Mouse (Mus musculus): ENCODE measurements around the gene Slc6a5.

Gene Slc6a5

DNA sequence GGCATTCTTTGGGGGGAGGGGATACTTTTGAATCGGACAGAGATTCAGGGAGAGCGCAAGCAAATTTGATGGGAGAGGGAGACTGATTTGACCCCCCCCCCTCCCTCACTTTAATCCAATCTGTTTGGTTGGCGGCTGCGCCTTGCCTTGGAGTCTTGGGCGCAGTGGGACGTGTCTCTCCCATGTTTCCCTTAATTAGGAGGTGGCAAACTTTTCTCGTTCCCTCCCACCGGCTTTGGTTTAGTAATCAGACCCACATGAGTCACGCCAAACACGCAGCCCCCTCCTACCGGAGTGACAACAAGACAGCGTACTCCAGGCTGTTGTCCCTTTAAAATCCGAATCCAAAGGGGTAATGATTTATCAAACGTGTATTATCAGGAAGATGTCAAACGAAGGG lies at the start of gene Slc6a5:
Gene Slc6a5 (plus strand): TSS at position 297 of the 400 bp plus-strand sequence.
- in situ Hi-C loops (cut with MboI, MseI) = loop anchor here (10.0 kb wide), 1 partner anchor 285 kb away; no protein-coding TSS in a partner anchor

DNA sequence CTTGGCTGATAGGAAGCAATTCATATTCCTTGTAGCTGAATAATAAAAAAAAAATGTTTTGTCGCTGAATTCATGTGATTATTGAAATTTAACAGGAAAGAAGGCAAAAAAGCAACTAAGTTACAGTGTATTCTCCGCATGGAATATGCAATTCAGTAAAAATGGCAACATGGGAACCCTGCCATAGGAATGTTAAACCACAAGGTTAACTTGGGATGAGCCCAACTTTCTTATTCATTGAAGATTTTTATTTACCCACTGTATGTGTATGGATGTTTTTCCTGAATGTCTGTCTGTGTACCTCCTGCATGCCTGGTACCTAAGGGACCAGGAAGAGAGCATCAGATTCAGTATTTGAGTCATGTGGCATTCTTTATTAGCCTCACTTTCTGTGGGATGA lies 48.8 kb upstream of the Slc6a5 start:
- in situ Hi-C loops (cut with MboI, MseI) = no loop called here

DNA sequence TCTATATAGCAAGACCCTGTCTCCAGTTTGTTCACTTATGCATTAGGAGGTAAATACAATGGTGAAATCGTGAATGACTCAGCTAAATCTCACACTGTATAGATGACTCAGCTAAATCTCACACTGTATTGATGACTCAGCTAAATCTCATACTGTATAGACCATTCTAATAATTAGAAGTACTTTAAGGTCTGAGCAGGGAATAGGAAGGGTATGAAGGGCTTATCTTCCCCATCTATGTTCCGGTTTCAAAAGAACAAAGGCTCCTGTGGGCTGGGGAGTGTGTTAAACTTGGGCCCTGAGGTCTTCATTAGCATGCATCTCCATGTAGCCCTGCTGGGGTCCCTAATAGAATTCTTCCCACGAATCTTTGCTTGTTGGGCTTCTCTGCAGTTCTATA lies 46.2 kb upstream of the Slc6a5 start:
- in situ Hi-C loops (cut with MboI, MseI) = no loop called here

GRCm38 (mm10) chr7:49869656-49870055 lies 40.3 kb upstream of the Slc6a5 start:
- in situ Hi-C loops (cut with MboI, MseI) = no loop called here

DNA sequence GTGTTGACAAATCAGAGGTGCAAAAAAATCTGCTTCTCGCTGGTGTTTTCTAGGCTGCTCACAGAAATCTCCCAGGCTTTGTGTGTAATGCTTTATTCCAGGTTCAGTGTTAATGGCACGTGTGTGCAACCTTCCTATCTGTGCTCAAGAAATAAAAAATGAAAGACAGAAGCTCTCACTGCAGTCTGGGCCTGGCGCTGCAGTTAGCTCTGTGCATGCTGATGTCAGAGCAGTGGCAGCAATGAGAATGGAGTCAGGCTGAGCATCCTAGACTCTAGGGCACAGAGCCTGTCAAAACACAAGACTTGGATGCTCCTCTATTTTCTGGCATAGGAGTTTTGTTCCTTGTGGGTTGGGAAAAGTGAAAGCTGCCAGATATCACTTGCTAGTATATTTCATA lies 39.7 kb upstream of the Slc6a5 start:
- in situ Hi-C loops (cut with MboI, MseI) = no loop called here

DNA sequence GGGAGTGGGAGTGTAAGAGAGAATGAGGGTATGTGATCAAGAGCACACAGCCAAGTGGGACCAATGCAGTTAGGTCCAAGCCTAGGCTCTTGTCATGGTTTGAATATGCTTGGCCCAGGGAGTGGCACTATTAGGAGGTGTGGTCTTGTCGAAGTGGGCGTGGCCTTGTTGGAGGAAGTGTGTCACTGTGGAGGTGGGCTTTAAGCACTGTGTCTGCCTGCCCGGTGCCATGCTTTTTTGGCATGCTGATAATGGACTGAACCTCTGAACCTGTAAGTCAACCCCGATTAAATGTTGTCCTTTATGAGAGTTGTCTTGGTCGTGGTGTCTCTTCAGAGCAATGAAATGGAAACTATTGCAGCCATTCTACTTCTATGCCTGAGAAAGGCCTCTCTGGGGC lies 32.6 kb upstream of the Slc6a5 start:
- in situ Hi-C loops (cut with MboI, MseI) = no loop called here

DNA sequence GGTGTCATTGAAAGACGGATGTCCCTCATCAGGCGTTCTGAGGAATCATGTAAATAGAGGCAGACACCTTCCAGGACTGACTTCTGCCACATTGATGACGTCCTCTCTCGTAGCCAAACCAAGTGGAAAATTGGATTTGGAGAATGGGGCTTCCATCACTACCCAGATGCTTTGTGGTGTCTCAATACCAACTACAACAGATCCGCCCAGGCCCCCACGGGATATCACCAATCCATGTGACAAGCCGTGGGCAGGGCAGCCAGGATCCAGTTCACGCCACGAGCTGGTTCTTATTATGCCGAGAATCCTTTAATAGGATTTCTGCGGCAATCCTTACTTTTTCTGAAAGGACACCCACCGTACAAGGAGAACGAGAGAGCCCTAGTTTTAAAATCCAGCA lies 30.9 kb upstream of the Slc6a5 start:
- in situ Hi-C loops (cut with MboI, MseI) = no loop called here

GRCm38 (mm10) chr7:49879998-49880707 lies 29.8 kb upstream of the Slc6a5 start:
- in situ Hi-C loops (cut with MboI, MseI) = no loop called here

- in situ Hi-C loops (cut with MboI, MseI) = no loop called here
Measured at GRCm38 (mm10) chr7:49882288-49882687, 27.7 kb upstream of the Slc6a5 start.

DNA sequence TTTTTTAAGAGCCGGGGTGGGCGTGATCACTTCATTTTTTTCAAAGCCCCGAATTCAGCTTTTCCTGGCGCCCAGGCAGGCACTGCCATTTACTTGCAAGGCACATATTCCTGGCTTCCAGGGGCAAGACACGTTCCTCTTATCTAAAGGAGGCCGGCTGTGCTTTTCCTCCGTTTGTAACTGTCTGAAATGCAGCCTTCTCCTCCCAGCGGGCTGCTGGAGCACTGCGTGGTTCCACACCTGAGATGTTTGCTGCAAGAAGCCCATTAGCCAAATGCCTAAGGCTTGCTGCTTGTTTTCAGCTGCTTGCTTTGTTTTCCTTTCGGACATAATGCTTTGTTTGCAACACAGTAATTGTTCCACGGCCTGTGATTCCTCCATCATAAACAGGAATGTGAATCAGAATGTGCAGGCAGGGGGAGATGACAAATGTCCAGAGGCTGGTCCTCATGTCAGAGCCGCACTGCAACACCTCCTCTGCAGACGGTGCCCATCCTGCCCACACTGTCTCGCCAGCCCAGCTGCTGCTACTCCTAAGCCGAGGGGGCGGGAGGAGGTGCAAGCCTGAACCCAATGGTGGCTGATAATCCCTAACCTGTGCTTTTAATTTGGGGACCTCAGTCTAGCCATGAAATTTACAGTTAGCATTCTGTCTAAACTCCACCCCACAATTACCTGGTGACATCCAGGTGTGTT lies 27.1 kb upstream of the Slc6a5 start:
- in situ Hi-C loops (cut with MboI, MseI) = no loop called here

DNA sequence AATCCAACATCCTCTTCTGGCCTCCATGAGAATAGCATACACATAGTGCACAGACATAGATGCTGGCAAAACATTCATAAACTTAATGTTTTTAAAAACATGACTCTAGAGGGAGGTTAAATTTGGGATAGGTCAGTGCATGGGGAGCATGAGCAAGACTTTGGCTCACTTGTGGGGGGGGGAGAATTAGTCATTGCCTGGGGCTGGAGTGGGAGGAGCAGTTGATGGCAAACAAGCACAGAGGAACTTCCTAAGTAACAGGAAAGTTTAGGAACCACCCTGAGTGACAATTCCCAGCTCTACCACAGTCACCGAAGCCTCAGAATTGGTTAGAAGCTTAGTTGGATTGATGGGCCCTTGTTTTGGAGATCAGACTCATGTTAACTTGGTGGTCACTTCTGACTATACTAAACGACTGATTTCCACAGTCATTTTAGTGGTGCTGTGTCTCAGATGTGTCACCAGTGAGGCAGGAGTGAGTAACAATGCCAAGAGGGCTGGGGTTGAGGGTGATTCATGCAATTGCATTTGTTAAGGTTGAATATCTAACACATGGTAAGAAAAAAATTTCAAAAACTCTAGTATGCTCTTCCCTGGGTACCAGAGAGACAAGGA lies 22.1 kb upstream of the Slc6a5 start:
- in situ Hi-C loops (cut with MboI, MseI) = no loop called here

- in situ Hi-C loops (cut with MboI, MseI) = no loop called here
Measured at GRCm38 (mm10) chr7:49894786-49895185, 15.2 kb upstream of the Slc6a5 start.

DNA sequence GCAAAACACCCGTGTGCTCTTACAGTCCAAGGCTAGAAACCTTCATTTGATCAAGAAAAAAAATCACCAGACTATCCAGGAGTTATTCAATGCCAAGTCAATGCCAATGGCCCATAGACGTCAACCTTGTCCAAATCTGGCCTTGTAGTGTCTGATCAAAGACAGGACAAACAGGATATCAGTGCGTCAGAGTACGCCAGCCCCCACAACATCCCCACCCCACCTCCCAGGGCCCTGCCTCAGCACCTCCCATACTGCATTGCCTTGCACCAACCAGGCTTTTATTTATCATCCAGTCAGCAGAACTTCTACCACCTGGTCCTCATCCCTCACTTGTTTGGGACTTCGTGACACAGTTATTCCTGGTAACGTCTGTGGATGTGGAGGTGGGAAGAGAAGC lies 14.7 kb upstream of the Slc6a5 start:
- in situ Hi-C loops (cut with MboI, MseI) = no loop called here

DNA sequence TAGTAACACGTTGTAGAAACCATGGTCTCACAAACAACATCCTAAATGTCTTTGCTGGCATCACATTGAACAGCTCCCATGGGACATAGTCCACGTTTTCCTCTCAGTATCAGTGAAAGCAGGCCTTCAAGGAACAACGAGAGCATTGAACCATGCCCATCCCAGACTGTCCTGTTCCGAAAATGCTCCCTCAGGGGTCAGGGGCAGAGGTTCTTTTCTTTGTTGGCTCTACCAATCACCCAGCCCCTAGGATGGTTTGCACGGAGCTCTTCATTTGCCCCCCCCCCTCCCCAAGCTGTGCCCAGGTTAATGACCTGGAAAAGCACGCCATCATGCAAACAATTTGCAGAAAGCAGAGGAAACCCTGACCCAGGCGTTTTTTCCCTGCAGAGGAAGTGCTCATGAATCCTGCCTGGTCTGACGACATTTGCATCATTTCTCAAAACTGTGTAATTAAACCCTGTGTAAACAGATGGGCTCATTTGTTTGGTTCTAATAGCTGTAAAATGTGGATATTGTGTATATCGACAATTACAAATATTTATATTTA lies 7.9 kb upstream of the Slc6a5 start:
- in situ Hi-C loops (cut with MboI, MseI) = no loop called here

GRCm38 (mm10) chr7:49907191-49908171 lies 2.5 kb upstream of the Slc6a5 start:
- in situ Hi-C loops (cut with MboI, MseI) = no loop called here

GRCm38 (mm10) chr7:49908181-49908855 lies 1.6 kb upstream of the Slc6a5 start:
- in situ Hi-C loops (cut with MboI, MseI) = no loop called here

GRCm38 (mm10) chr7:49908990-49909411 lies 945 bp upstream of the Slc6a5 start:
- in situ Hi-C loops (cut with MboI, MseI) = no loop called here

DNA sequence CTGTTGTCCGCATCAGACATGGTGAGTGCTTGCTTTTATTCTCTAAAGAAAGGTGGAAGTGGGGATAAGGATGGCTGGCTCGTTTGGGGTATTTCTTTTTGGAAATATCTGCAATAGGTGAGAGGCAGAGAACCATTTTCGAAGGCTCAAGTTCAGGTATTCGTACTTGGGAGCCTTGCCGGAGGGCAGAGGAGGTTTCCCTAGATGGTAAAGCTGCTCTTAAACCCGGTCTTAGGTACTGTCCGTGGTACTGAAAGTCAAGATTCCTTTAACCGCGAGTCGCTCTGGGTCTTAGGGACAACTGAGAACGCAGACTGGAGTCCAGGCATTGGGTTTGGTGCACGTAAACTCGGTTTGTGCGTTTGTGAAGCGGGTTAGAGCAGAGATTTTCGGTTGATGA lies 415 bp downstream of the Slc6a5 start:
- in situ Hi-C loops (cut with MboI, MseI) = loop anchor here (10.0 kb wide), 1 partner anchor 286 kb away; no protein-coding TSS in a partner anchor

GRCm38 (mm10) chr7:49911147-49911946 lies 1.4 kb downstream of the Slc6a5 start:
- in situ Hi-C loops (cut with MboI, MseI) = loop anchor here (10.0 kb wide), 1 partner anchor 287 kb away; no protein-coding TSS in a partner anchor

DNA sequence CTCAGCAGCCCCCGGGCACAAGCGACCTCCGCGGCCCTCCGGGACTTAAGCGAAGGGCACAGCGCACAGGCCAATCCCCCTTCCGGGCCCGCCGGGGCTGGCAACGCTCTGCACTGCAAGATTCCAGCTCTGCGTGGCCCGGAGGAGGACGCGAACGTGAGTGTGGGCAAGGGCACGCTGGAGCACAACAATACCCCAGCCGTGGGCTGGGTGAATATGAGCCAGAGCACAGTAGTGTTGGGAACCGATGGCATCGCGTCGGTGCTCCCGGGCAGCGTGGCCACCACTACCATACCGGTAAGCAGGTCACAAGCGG lies 2.0 kb downstream of the Slc6a5 start:
- in situ Hi-C loops (cut with MboI, MseI) = loop anchor here (10.0 kb wide), 1 partner anchor 287 kb away; no protein-coding TSS in a partner anchor
